Mouse (Mus musculus) cerebellum, adult 2 months (tissue): ENCODE data around the gene Asic3. TPM values are rescaled to one million over a fixed set of nuclear protein-coding genes. Genes with fewer than 3 reads are reported as not detected.
A peak's percentile ranks its signal among the peaks of the same experiment; 100 is the strongest.

Experiments used
- DNase-seq, 2 experiments: peaks; one replicate each; pipeline ENCODE4 v3.0.0; 2021
- H3K27ac ChIP-seq: fragments of 200-500 bp; 2 replicates; pipeline ENCODE4 v1.5.1; 2012; ENCODE audit warnings: low read length, control low read depth, inconsistent platforms; ENCODE audit not compliant: insufficient read depth
- H3K27me3 ChIP-seq: fragments of 200-500 bp; 2 replicates; pipeline ENCODE4 v1.6.1; 2012; ENCODE audit warnings: inconsistent platforms, mild to moderate bottlenecking, low read length, moderate library complexity; ENCODE audit not compliant: control insufficient read depth, insufficient read depth
- H3K4me1 ChIP-seq: fragments of 200-500 bp; 2 replicates; pipeline ENCODE4 v1.6.1; 2011; ENCODE audit warnings: low read length; ENCODE audit not compliant: control insufficient read depth, insufficient read depth
- H3K4me3 ChIP-seq: fragments of 200-500 bp; replicated peaks from 2 replicates; pipeline ENCODE3; 2011; ENCODE audit warnings: mild to moderate bottlenecking, low read depth, low read length, control low read depth; ENCODE audit not compliant: insufficient read depth
- CTCF ChIP-seq: fragments of 200-500 bp; IDR thresholded peaks from 2 replicates; pipeline ENCODE4 v1.5.1; 2011; ENCODE audit warnings: low read depth, mild to moderate bottlenecking, control low read depth, low read length, moderate library complexity, borderline replicate concordance; ENCODE audit not compliant: insufficient read depth
- POLR2A ChIP-seq: fragments of 200-500 bp; IDR thresholded peaks from 2 replicates; pipeline ENCODE4 v1.6.1; 2011; ENCODE audit warnings: low read length, control low read depth, borderline replicate concordance; ENCODE audit not compliant: insufficient read depth
- WGBS: fragments of 180-500 bp; shearing (Covaris S2); methylation state at CpG from one replicate; pipeline ENCODE4 v1.1.7; 2018; 5-methylcytosine and 5-hydroxymethylcytosine counted together
- polyA plus RNA-seq: library from polyadenylated mRNA; depleted of rRNA; stranded (reverse); fragments of >200 nt; gene quantifications from 2 replicates; pipeline ENCODE4 v1.2.3, GENCODE M21; 2012

The Asic3 gene
- polyA plus RNA-seq, 1 experiment: 0.74 TPM

DNA sequence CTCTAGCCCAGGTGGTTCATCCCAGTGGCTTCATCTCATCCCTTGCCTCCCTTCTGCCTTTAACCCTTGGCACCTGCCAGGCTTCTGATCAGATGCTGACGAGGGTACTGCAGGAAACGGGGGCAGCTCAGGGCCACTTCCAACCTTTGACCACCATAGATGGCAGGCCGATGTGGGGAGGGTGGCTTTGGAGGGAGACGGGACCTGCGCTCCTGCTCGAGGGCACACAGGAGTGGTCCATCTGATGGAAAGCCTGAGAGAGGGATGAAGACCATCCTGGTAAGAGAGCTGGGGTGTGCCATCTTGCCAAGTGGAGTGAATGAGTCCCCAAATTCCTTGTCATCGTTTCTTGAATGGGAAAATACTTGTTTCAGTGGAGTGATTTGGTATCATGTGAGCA is 30.0 kb downstream of the Asic3 start:
- DNase-seq: no peak
- 88% methylated on average over 7 of the region's 7 CpGs for WGBS
- peaks cover 7% of the 10 kb centered on the region for H3K4me1 ChIP-seq
- no peaks in the 10 kb centered on the region for H3K27me3 ChIP-seq
- no peak for TF ChIP-seq POLR2A
- TF ChIP-seq CTCF: no peak
- no peak overlapping the region for H3K4me3 ChIP-seq
- no peak overlapping the region for H3K27ac ChIP-seq

- H3K27ac ChIP-seq: peak overlapping the region; percentile 86; the same call in 1 of the 2 replicates
- 15% methylated on average over 12 of the region's 12 CpGs for WGBS
Measured at GRCm38 (mm10) chr5:24443927-24444326, 30.7 kb downstream of the Asic3 start.

DNA sequence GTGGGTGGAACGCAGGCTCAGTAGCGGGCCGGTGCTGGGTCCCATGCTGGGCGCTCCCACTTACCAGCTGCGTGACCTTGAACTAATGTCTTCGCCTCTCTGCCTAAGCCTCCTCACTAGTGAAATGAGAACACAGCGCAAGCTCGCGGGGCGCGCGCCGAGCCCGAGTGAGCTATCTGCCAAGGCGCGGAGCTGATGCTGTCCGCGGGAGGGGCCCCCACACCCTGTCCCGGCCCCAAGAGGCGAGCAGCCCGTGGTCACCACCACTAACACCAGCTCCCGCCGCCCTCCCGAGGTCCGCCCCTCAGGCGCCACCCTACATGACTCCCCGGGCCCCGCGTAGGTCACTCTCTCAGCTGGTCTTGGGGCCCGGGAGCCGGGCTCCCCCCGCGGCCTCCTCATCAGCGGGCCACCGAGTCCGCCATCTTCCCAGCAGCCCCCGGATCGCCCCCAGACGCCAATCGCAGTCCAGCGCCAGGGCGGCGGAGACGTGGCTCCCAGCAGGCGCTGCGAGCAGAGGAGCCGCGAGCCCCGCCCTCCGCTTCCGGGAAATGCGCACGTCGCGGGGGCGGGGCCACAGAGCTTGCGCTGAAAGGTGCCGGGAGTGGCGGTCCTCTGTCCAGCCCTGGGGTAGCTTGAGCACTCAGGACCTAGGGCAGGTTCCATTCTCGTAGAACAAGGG is 31.7 kb downstream of the Asic3 start, which contains the start of gene Fastk:
Fastk (minus strand) TSS at position 542 of the 682 bp plus-strand sequence.
- under 1% methylated on average over 60 of the region's 60 CpGs for WGBS

More at GRCm38 (mm10) chr5:24443927-24444326, 30.7 kb downstream of the Asic3 start:
- DNase-seq: peak; percentile 56 to 57
- Histone ChIP-seq H3K4me1 (peaks cover 7% of the 10 kb centered on the region), H3K27me3 (no peaks in the 10 kb centered on the region), H3K4me3 (peak overlapping the region; percentile 66)
- TF ChIP-seq CTCF (no peak), POLR2A (no peak)

DNA sequence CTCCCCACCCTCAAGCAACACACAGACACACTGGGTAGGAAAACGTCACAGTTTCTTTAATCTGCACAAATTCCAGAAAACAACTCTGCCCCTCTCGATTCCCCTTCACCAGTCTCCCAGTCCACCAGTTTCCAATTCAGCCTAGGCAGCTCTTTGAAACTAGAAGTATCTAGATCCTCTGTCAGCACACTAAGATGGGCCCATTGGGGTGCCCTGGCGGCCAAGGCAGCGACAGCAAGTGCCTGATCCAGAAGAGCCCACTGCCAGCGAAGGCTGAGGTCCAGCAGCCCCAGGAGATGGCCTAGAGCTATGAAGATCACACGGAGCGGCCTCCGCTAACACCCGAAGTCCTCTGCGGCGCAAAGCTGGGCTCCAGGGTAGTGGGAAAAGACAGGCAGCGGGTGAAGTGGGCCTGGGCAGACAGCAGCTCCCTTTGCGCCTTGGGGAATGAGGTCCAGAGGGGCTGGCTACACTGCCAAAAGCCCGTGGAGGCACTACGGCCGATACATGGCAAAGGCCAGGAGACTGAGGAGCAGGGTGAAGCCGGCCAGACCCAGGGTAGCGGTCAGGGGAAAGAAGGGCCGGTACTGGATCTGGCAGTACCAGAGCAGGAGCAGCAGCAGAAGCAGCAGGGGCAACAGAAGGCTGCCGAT is 32.4 kb downstream of the Asic3 start:
- Histone ChIP-seq H3K4me3 (peak overlapping the region; percentile 66), H3K27me3 (no peaks in the 10 kb centered on the region), H3K4me1 (peaks cover 7% of the 10 kb centered on the region), H3K27ac (peak overlapping the region; percentile 72)
- peak in 1 of 2 experiments; percentile 46 for DNase-seq
- 27% methylated on average over 20 of the region's 20 CpGs for WGBS
- TF ChIP-seq POLR2A: no peak
- no peak for TF ChIP-seq CTCF

More for the DNA sequence above, 31.7 kb downstream of the Asic3 start, which contains the start of gene Fastk:
- Histone ChIP-seq H3K27ac (peak within 1 kb of the TSS; percentile 86), H3K27me3 (no peaks in the 10 kb centered on the region), H3K4me1 (peaks cover 7% of the 10 kb centered on the region), H3K4me3 (peak within 1 kb of the TSS; percentile 66)
- peak; percentile 75 for TF ChIP-seq POLR2A
- TF ChIP-seq CTCF: no peak
- DNase-seq: peak; percentile 94 to 95

GRCm38 (mm10) chr5:24446630-24447029 is 33.4 kb downstream of the Asic3 start:
- Histone ChIP-seq H3K4me1 (peaks cover 7% of the 10 kb centered on the region), H3K4me3 (no peak overlapping the region), H3K27me3 (no peaks in the 10 kb centered on the region), H3K27ac (no peak overlapping the region)
- WGBS: 93% methylated on average over 7 of the region's 7 CpGs
- no peak for TF ChIP-seq CTCF
- TF ChIP-seq POLR2A: no peak
- DNase-seq: no peak

DNA sequence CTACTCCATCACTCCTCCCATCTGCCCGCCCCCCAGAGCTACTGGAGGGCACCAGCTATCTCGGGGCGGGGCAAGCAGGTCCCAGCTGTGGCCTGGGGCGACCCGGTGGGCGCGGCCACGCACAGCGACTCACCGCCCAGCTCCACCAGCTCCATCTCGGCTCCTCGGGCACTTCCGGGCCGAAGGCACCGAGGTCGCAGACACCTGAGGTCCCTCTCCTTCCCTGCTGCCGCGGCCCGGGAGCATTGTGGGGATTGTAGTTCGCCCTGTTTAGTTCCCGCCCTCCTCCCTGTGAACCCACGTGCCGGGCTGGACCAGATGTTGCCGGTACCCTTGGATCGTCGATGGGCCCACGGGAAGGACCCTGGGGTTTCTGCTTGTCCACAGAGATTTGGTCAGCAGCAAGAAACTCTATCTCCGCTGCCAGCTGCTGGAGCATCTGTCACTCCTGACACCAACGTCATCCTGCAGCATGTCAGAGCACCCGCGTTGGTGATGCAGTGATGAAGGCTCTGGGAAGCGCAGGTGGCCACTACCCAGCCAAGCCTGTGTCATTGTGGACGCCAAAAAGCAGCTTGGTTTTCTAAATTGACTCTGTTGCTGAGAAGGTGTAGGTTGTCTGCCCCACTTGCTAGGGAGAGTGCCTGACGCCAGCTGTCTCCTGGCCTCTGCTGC is 34.6 kb downstream of the Asic3 start, which contains the start of gene Tmub1:
Tmub1 (minus strand) TSS at position 231 of the 675 bp plus-strand sequence.
- TF ChIP-seq POLR2A: peak; percentile 40; the same call in 1 of the 2 replicates
- no peak for TF ChIP-seq CTCF
- Histone ChIP-seq H3K4me1 (peaks cover 7% of the 10 kb centered on the region), H3K27ac (peak within 1 kb of the TSS; percentile 71), H3K27me3 (no peaks in the 10 kb centered on the region), H3K4me3 (peak within 1 kb of the TSS; percentile 73)
- WGBS: 1% methylated on average over 34 of the region's 34 CpGs
- DNase-seq: peak; percentile 84 to 86

DNA sequence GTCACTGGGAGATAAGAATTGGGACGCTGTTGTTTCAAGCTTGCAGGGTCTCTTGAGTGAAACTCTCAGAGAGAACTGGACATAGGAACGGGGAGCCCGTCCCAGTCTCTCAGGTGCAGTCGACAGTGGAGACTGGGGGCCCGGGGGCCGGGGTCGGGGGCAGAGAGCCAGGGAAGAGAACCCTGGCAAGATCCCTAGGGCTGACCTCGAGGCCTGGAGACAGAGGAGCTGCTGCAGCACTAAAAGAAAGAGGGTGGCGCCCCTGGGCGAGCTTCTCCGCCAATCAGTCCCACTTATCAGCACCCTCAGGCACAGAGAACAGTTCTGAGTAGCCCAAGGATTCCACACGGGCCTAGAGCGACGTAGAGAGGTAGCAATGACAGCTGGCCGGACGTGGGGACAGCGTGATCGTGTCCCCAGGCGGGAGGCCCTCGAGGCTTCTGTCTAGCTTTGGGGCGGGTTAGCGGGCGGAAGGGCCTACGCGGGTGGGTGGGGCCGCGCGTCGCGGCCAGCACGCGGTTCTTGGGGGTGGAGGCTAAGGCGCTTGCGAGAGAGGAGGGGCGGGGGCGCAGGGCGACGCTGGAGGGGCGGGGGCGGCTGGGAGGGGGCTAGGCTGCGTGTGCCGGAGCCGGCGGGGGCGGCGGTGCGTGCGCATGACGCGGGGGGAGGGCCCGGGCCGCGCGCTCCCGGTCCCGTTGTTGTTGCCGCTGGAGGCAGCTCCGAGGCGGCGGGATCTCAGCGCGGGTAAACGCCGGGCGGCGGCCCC is 38.3 kb downstream of the Asic3 start:
- TF ChIP-seq CTCF (no peak), POLR2A (peak; percentile 46; the same call in 1 of the 2 replicates)
- Histone ChIP-seq H3K4me1 (peaks cover 20% of the 10 kb centered on the region), H3K27ac (peak overlapping the region; percentile 34; the same call in 1 of the 2 replicates), H3K4me3 (peak overlapping the region; percentile 89), H3K27me3 (no peaks in the 10 kb centered on the region)
- DNase-seq: peak; percentile 86 to 91
- 3% methylated on average over 64 of the region's 66 CpGs for WGBS
